Mouse (Mus musculus) hindbrain, embryonic 13.5 days (tissue): ENCODE data around the gene Rpl5. TPM values are rescaled to one million over a fixed set of nuclear protein-coding genes. Genes with fewer than 3 reads are reported as not detected.

Source experiments
- ATAC-seq: fragments of 200-750 bp; cut with Nextera tagmentation; 2 replicates; pipeline ENCODE4 v1.8.0; 2017; ENCODE audit warnings: moderate TSS enrichment; ENCODE audit not compliant: low FRiP score
- H3K27ac ChIP-seq: fragments of 300-500 bp; sonication (generic); 2 replicates; pipeline ENCODE4 v1.5.1; 2015; ENCODE audit warnings: inconsistent platforms, mild to moderate bottlenecking, moderate library complexity
- H3K27me3 ChIP-seq: fragments of 300-500 bp; sonication (generic); 2 replicates; pipeline ENCODE4 v1.6.1; 2015; ENCODE audit warnings: mild to moderate bottlenecking, inconsistent platforms
- H3K36me3 ChIP-seq: fragments of 300-500 bp; sonication (generic); 2 replicates; pipeline ENCODE4 v1.6.1; 2015; ENCODE audit warnings: mild to moderate bottlenecking, inconsistent platforms
- H3K4me1 ChIP-seq: fragments of 300-500 bp; sonication (generic); replicated peaks from 2 replicates; pipeline ENCODE4 v1.6.1; 2015; ENCODE audit warnings: inconsistent platforms
- H3K4me2 ChIP-seq: fragments of 300-500 bp; sonication (generic); 2 replicates; pipeline ENCODE4 v1.6.1; 2015; ENCODE audit warnings: inconsistent platforms, mild to moderate bottlenecking, moderate library complexity
- H3K4me3 ChIP-seq: fragments of 300-500 bp; sonication (generic); 2 replicates; pipeline ENCODE4 v1.5.1; 2015; ENCODE audit warnings: mild to moderate bottlenecking, inconsistent platforms
- H3K9ac ChIP-seq: fragments of 300-500 bp; sonication (generic); 2 replicates; pipeline ENCODE4 v1.6.1; 2015; ENCODE audit warnings: mild to moderate bottlenecking, inconsistent platforms
- H3K9me3 ChIP-seq: fragments of 300-500 bp; sonication (generic); 2 replicates; pipeline ENCODE4 v1.6.1; 2016; ENCODE audit warnings: inconsistent platforms
- WGBS: fragments of 180-500 bp; shearing (Covaris S2); methylation state at CpG from one replicate; pipeline ENCODE4 v1.1.7; 2015; 5-methylcytosine and 5-hydroxymethylcytosine counted together
- polyA plus RNA-seq: library from polyadenylated mRNA; unstranded; fragments of >200 nt; fragmentation: Nextera tagmentation; extraction: Ambion mirVana; gene quantifications from 2 replicates; pipeline ENCODE4 v1.2.1, GENCODE M21; 2015

Gene Rpl5
- polyA plus RNA-seq, 1 experiment from 2014 or later: 62.5 TPM

DNA sequence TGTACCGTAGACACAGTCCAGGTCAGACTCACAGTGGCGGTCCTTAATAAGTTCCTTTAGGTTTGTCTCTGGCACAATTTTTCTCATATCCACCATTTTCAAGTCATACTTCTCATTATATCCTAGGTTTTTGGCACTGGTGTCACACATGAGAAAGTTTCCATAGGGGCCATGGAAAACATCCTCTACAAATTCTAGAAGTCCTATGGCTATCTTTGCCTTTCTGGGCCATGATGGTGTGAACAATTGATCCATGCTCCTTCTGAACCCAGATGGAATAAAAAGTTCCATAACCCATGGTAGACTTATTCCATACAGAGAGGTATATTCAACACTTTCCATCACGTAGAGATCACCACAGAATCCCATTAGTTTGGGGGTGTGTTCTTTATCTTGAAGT is 9.4 kb downstream of the Rpl5 start:
- no peak overlapping the region for H3K27ac ChIP-seq
- no peak overlapping the region for H3K9ac ChIP-seq
- peaks cover 69% of the 10 kb centered on the region for H3K36me3 ChIP-seq
- no peaks in the 10 kb centered on the region for H3K4me1 ChIP-seq
- no peak overlapping the region for H3K4me2 ChIP-seq
- 89% methylated on average over 3 of the region's 3 CpGs for WGBS
- no peak for ATAC-seq
- H3K27me3 ChIP-seq: no peaks in the 10 kb centered on the region
- no peaks in the 10 kb centered on the region for H3K9me3 ChIP-seq
- H3K4me3 ChIP-seq: no peak overlapping the region

DNA sequence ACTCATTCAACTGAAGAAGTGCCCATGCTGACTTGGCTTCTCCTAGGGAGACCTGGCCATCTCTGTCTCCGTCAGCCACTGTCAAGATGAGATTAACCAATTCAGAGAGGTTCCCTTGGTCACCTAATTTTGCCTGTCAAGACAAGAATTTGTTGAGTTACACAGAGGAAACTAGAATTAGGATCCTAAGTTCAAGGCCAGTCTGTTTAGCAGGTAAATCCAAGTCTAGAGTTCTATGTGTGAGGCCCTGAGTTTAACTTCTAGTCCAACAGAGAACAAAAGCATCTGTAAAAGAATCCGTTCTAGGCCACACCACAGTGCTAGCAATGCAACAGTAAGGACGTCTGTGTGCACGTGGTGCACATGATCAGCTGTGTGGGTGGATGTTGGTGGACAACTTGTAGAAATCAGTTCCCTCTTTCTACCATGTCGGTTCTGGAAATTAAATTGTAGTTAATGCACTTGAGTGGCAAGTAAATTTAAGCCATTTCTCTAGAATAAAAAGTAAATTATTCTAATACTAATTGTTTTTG is 9.8 kb downstream of the Rpl5 start:
- Histone ChIP-seq H3K9ac (no peak overlapping the region), H3K4me2 (no peak overlapping the region), H3K36me3 (peaks cover 64% of the 10 kb centered on the region), H3K27ac (no peak overlapping the region), H3K4me3 (no peak overlapping the region), H3K27me3 (no peaks in the 10 kb centered on the region), H3K4me1 (no peaks in the 10 kb centered on the region), H3K9me3 (no peaks in the 10 kb centered on the region)
- 70% methylated on average over 5 of the region's 5 CpGs for WGBS
- ATAC-seq: no peak

DNA sequence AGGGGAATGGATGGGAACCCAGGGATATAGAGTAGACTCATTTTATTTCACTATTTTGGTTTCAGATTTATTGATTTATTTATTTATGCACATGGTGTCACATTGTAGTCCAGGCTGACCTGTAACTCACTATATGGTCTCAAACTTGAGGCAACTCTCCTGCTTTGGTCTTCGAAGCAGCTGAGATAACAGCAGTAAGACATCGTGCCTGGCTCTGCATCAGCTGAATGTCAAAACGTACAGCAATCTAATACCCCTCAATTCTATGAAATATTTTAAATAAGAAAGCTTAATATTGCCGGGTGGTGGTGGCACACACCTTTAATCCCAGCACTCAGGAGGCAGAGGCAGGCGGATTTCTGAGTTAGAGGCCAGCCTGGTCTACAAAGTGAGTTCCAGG is 10.7 kb downstream of the Rpl5 start:
- Histone ChIP-seq H3K36me3 (peaks cover 56% of the 10 kb centered on the region), H3K4me2 (no peak overlapping the region), H3K9ac (no peak overlapping the region), H3K27me3 (no peaks in the 10 kb centered on the region), H3K27ac (no peak overlapping the region), H3K4me1 (no peaks in the 10 kb centered on the region), H3K4me3 (no peak overlapping the region), H3K9me3 (no peaks in the 10 kb centered on the region)
- WGBS: 93% methylated on average over 5 of the region's 5 CpGs
- ATAC-seq: no peak

DNA sequence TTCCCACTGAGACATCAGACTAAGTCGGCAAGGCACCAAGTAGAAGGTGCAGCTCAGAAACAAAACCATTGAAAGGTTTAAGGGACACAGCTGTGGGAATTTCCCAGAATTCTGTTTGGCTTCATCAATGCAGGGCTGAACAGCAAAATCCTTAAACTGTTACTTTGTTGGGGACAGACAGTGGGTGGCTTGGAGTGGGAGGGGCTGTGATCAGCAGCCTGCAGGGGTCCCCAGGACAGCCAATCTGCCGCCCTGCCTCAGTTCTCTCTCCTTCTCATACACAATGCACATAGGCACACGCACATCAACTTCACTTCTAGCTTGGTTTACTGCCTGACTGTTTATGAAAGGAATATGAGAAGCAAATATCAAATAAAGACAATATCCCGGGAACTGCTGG is 15.0 kb downstream of the Rpl5 start:
- Histone ChIP-seq H3K4me3 (no peak overlapping the region), H3K27me3 (no peaks in the 10 kb centered on the region), H3K9me3 (no peaks in the 10 kb centered on the region), H3K4me1 (no peaks in the 10 kb centered on the region), H3K36me3 (peaks cover 14% of the 10 kb centered on the region), H3K27ac (no peak overlapping the region), H3K4me2 (no peak overlapping the region), H3K9ac (0 out of 2 replicates have a peak overlapping the region, but pooled peaks have one; percentile 13)
- WGBS: 41% methylated on average over 4 of the region's 4 CpGs
- ATAC-seq: no peak

DNA sequence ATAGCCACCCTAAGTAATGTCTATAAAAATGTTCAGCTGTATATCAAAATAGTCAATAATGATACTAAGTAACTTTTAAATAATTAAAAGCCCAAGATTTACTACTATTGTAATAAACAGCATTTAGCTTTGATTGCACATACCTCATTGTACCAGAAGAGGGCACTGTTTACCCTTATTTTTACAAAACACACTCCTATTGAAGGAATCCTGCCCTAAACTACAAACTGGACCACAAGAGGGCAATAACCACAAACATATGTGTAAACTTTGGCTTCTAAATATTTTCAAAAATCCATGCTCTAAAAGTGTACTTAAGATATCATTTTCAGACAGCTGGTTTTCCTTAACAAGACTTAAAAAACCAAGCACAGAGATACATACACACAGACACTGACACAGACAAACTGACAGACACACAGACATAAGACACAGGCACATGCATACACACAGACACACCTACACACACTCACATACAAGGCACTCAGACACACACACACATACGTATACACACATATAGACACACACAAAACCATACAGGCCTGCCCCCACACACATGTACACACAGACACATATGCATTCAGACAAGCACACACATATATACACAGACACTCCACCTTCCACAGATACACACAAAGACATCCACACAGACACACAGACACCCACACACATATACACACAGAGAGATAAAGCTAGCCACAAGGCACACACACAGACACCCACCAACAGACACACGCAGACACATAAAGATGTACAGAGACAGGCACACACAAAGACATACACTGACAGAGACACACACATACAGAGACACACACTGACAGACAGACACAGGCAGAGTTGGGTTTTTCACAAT is 21.3 kb downstream of the Rpl5 start:
- WGBS: 78% methylated on average over 2 of the region's 2 CpGs
- Histone ChIP-seq H3K27me3 (no peaks in the 10 kb centered on the region), H3K4me2 (no peak overlapping the region), H3K4me3 (no peak overlapping the region), H3K9ac (no peak overlapping the region), H3K9me3 (no peaks in the 10 kb centered on the region), H3K36me3 (no peaks in the 10 kb centered on the region), H3K4me1 (no peaks in the 10 kb centered on the region), H3K27ac (no peak overlapping the region)
- ATAC-seq: peak; percentile 63; the same call in 1 of the 2 replicates

DNA sequence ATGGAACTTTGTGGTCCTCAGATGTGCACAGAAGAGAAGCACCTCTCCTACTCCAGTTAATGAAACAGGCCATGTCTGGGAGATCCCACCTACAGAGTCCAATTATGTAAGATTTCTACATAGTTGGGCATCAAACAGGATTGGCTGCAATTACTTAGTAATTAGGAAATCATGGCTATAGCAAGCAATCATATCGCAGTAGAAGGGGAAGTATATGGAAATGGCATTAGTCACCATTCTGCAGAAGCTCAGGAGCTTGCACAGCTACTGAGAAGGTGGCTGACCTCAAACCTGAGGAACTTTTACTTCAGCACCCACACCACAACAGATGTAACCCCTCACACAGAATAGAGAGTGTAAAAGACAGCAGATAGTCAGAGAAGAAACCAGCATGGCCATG is 22.5 kb downstream of the Rpl5 start:
- Histone ChIP-seq H3K27me3 (no peaks in the 10 kb centered on the region), H3K4me2 (no peak overlapping the region), H3K4me3 (no peak overlapping the region), H3K36me3 (no peaks in the 10 kb centered on the region), H3K9ac (no peak overlapping the region), H3K27ac (no peak overlapping the region), H3K9me3 (no peaks in the 10 kb centered on the region), H3K4me1 (no peaks in the 10 kb centered on the region)
- WGBS: 91% methylated on average over 1 of the region's 1 CpGs
- ATAC-seq: no peak

DNA sequence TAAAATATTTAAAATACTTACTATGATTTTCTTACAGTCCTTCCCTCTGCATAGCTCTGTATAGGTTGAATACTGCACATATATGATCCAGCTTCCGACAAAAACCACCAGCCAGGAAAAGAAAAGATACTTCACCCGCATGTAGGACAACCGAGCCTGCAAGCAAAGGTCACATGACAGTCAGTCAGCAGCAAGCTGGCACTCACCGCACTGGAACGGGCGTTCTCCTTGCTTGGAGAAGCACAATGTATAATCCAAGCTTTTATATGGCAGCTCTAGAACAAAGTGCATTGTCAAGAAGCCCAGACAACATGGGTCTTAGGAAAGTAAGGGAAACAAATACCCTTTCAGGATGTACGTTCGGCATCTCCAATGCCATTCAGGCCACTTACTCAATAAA is 24.3 kb downstream of the Rpl5 start:
- 73% methylated on average over 8 of the region's 8 CpGs for WGBS

DNA sequence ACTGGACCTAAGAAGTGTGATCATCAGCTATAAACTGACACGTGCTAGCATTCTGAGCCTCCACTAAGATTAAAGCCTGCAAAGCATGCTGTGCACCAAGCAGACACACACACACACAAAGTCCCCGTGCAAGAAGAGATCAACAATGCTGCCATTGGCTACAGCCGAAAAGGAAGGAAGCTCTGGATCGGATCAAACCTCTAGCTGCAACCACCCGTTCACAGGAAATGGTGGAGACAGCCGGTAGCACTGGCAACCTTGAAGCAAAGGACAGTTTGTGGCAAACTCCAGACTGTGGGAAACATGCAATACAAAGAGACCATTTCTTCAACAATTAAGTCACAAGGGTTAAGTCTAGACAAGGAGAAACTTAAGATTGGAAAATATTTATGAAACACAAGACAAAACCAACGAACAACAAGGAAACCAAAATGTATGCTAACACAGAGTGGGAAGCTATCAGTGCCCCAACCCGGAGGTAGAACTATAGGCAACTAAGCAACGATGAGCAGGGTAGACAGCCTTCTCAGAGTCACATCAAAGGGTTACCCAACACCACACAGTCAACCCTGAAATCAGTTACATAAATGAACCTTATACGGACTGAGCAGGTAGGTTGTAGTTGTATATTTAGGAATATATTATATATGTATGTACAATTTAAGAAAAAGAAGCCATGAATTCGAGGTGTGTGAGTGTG is 26.4 kb downstream of the Rpl5 start:
- H3K9ac ChIP-seq: no peak overlapping the region
- H3K27ac ChIP-seq: no peak overlapping the region
- no peaks in the 10 kb centered on the region for H3K9me3 ChIP-seq
- no peaks in the 10 kb centered on the region for H3K4me1 ChIP-seq
- WGBS: 89% methylated on average over 11 of the region's 11 CpGs
- H3K27me3 ChIP-seq: no peaks in the 10 kb centered on the region
- H3K36me3 ChIP-seq: no peaks in the 10 kb centered on the region
- H3K4me3 ChIP-seq: no peak overlapping the region
- no peak overlapping the region for H3K4me2 ChIP-seq
- no peak for ATAC-seq

More for the DNA sequence above, 24.3 kb downstream of the Rpl5 start:
- Histone ChIP-seq H3K4me2 (no peak overlapping the region), H3K4me1 (no peaks in the 10 kb centered on the region), H3K9ac (no peak overlapping the region), H3K9me3 (no peaks in the 10 kb centered on the region), H3K27ac (no peak overlapping the region), H3K27me3 (no peaks in the 10 kb centered on the region), H3K36me3 (no peaks in the 10 kb centered on the region), H3K4me3 (no peak overlapping the region)
- no peak for ATAC-seq

DNA sequence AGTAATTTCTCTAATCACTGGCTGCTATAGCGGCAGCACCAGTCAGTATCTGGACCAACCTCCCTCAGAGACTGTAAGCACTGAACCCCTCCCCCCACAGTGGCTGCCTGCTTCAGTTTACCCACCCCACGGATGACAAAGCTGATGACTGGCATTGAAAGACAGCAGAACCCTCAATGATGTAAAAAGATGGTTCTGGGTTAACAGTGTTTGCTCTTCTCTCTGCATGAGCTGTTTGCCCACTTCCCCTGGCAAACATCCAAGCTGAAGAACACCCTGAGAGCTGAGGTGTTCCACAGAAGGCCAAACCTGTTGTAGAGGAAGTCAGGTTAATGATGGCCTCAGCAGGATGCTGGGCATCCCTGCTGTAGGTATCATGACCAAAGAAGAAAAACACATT is 32.3 kb downstream of the Rpl5 start:
- H3K27me3 ChIP-seq: no peaks in the 10 kb centered on the region
- H3K9me3 ChIP-seq: no peaks in the 10 kb centered on the region
- no peak overlapping the region for H3K27ac ChIP-seq
- H3K4me3 ChIP-seq: no peak overlapping the region
- no peak overlapping the region for H3K9ac ChIP-seq
- 58% methylated on average over 2 of the region's 2 CpGs for WGBS
- H3K36me3 ChIP-seq: no peaks in the 10 kb centered on the region
- peaks cover 10% of the 10 kb centered on the region for H3K4me1 ChIP-seq
- no peak overlapping the region for H3K4me2 ChIP-seq
- ATAC-seq: no peak

DNA sequence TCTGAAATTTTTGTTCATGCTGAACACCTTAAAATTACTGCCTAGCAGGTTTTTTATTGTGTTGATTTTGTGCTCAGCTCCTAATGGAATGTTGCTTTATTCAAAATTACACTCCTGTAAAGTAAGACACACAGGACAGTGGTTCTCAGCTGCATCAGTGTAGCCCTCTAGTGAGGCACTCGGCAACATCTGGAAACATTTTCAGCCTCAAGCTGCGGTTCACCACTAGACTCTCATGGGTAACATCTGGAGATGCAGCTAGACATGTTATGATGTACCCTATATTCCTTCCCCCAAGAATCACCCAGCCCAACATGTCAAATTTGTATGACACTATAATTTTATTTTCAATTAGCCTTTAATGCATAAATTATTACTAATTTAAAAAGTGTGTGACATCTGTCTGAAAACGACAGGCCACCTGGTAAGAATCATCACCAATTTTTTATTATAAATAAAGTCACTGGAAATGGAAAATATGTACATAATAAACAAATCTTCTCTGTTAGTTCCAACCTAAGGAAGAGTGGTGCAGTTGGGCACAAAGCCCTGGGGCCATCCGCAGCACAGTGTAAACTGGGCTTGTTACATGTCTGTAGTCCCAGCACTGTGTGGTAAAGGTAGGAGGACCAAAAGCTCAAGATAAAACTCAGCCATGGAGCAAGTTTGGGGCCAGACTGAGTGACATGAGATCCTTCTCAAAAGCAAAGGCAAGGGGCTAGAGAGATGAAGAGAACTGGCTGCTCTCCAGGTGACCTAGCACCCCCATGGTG is 33.1 kb downstream of the Rpl5 start:
- Histone ChIP-seq H3K9ac (no peak overlapping the region), H3K4me2 (no peak overlapping the region), H3K36me3 (no peaks in the 10 kb centered on the region), H3K27ac (no peak overlapping the region), H3K4me3 (no peak overlapping the region), H3K9me3 (no peaks in the 10 kb centered on the region), H3K4me1 (peaks cover 10% of the 10 kb centered on the region), H3K27me3 (no peaks in the 10 kb centered on the region)
- WGBS: 74% methylated on average over 4 of the region's 4 CpGs
- no peak for ATAC-seq

DNA sequence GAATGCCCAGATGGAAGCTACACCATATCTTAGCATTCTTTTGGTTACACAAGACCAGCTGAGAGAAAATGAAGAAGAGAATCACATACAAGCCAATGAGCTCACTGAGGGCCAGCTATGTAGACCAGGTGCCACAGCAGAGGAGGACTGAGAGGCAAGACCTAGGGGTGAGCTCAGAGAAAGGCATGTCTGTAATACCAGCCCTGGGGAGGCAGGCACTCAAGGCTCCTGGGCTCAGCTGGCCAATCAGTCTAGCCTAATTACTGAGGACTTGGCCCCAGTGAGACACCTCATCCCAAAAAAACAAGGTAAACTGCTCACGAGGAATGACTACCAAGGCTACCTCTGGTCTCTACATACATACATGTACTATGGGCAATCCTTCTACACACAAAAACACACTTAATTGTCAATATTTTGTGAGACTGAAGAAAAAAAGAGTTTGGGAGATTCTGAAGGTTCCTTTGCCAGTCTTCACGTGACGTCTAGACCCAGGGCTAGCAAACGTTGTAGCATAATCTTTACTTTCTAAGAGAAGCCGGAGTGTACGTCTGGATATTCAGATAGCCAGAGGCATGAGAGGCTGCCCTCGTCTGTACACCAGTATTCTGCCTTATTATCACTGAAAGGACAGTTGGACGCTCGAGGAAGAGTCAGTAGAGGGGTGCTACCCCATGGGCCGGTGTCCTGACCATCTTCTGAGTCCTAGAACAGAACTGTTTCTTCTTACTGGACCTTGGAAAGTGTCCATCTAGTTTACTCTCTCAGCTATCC is 34.7 kb downstream of the Rpl5 start:
- WGBS: 93% methylated on average over 10 of the region's 10 CpGs
- H3K4me2 ChIP-seq: no peak overlapping the region
- H3K36me3 ChIP-seq: no peaks in the 10 kb centered on the region
- H3K9ac ChIP-seq: no peak overlapping the region
- H3K4me3 ChIP-seq: no peak overlapping the region
- ATAC-seq: no peak
- H3K27me3 ChIP-seq: no peaks in the 10 kb centered on the region
- H3K4me1 ChIP-seq: peaks cover 10% of the 10 kb centered on the region
- no peak overlapping the region for H3K27ac ChIP-seq
- H3K9me3 ChIP-seq: no peaks in the 10 kb centered on the region
